Mouse (Mus musculus): Measurements from ENCODE around the gene Mab21l3.

GRCm38 (mm10) chr3:101770540-101770939 lies 78.2 kb downstream of the Mab21l3 start:
- TF ChIP-seq CTCF (IDR thresholded peaks at IDR 0.05; ENCODE audit: extremely low read depth, insufficient read length, insufficient replicate concordance, low read depth, low read length): no peak
- no peak for TF ChIP-seq POLR2A (IDR thresholded peaks at IDR 0.05; ENCODE audit: low read depth, low read length)
